Mouse (Mus musculus): ENCODE data around the gene Zbtb43. TPM values are rescaled to one million over a fixed set of nuclear protein-coding genes. Genes with fewer than 3 reads are reported as not detected.

Gene Zbtb43
- total RNA-seq, 2 experiments from 2014 or later, result 29.3 to 30.0 TPM

GRCm38 (mm10) chr2:33456696-33457095 lies 11.7 kb downstream of the Zbtb43 start:
- DNase-seq (ENCODE audit: low spot score in 2 of 2), result no peak
- intact Hi-C loops (cut with DNase I), result no loop called here

DNA sequence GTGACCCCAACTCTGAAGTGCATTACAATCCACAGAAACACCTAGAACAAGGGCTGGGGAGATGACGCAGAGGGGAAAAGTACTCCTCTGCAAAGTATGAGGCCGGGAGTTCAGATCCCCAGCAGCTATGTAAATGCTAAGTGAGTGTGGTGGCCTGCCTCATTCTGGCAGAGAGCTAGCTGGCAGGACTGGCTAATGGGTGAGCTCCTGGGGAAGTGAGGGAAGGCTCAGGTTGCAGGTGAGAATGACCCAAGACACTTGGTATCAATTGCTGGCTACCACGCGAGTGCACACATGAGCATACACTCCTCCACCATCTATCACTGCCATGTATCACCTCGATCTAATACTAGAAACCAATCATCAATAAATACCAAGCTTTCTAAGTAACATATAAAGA lies 12.1 kb downstream of the Zbtb43 start:
- no peak for DNase-seq (ENCODE audit: low spot score in 2 of 2)
- intact Hi-C loops (cut with DNase I), result no loop called here

- intact Hi-C loops (cut with DNase I), result no loop called here
- DNase-seq (ENCODE audit: low spot score in 2 of 2), result no peak
These were observed 13.0 kb downstream of the Zbtb43 start for GRCm38 (mm10) chr2:33455350-33455749.

- no peak for DNase-seq (ENCODE audit: low spot score in 2 of 2)
- intact Hi-C loops (cut with DNase I), result no loop called here
These were observed 13.5 kb downstream of the Zbtb43 start for GRCm38 (mm10) chr2:33454816-33455215.

DNA sequence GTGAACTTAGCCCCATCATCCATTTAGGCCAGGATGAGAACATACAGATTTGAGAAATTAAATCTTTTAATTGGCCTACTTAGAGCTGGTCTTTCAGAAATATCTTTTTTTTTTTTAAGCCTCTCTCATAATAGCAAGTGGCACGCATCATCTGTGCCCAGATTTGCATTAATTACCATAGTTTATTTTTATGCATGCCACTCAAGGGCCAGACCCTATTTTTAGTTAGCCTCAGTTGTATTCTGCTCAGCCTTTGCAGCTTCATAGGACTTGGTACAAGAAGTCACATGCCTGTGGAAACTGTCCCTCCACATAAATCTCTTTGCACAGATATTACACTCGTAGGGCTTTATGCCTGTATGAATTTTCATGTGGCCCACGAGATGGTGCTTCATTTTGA lies 14.9 kb downstream of the Zbtb43 start:
- intact Hi-C loops (cut with DNase I), result no loop called here
- peak in 1 of 2 experiments; percentile 80 for DNase-seq (ENCODE audit: low spot score in 2 of 2)

DNA sequence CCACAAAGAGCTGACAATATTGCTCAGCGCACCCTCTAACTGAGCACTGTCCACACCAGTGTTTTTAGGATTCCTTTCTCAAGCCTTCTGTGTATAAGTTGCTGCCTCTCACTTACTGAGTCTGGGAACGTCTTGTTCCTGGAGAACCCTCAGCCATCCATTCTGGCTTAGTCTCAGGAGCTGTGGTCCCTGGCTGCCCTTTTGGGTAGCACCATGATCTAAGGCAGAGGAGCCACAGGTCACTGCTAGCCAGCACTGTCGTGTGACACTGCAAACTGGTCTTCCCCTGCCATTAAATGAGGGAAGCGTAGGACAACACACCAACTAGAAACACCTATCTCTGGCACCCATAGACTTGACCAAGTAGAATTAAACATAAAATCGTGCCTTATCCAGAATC lies 15.6 kb downstream of the Zbtb43 start:
- DNase-seq (ENCODE audit: low spot score in 2 of 2), result no peak
- intact Hi-C loops (cut with DNase I), result no loop called here

- no peak for DNase-seq (ENCODE audit: low spot score in 2 of 2)
- intact Hi-C loops (cut with DNase I), result no loop called here
These were observed 16.2 kb downstream of the Zbtb43 start for GRCm38 (mm10) chr2:33452140-33452539.

- DNase-seq (ENCODE audit: low spot score in 2 of 2), result no peak
- intact Hi-C loops (cut with DNase I), result no loop called here
These were observed 17.1 kb downstream of the Zbtb43 start for GRCm38 (mm10) chr2:33451038-33451978.

DNA sequence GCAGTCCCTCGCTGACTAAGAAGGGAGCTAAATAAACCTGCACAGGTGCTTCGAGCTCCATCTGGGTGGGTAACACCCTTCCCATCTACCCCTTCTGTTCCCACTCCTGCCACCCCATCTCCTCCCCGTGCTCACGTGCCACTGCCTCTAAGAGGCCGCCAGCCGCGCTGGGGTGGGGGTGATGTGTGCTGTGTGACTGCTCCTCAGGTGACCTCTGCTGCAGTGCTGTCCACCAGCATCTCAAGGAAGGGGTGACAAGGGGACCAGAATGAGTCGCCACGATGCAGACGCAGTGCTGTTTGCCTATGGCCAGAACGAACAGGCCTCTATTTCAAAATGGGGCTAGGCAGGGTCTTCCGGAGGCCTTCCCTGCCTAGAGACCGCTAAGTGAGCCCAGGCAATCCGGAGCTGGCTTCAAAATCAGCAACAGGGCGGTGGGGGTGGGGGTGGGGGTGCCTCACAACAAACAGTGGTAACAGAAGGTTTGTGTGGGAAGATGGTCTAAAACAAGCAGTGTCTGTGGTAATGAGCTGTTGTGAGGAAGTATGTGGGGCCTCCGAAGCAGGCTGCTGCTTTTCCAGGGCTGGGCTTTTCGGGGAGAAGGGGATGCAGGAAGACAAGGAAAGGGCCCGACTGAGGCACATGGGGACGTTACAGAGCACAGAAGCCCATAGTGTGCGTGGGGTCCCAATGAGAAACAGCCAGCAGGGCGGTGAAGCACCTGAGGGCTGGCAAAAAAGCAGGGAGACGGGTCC lies 19.1 kb downstream of the Zbtb43 start:
- peak in 1 of 2 experiments; percentile 65 for DNase-seq (ENCODE audit: low spot score in 2 of 2)
- intact Hi-C loops (cut with DNase I), result no loop called here

DNA sequence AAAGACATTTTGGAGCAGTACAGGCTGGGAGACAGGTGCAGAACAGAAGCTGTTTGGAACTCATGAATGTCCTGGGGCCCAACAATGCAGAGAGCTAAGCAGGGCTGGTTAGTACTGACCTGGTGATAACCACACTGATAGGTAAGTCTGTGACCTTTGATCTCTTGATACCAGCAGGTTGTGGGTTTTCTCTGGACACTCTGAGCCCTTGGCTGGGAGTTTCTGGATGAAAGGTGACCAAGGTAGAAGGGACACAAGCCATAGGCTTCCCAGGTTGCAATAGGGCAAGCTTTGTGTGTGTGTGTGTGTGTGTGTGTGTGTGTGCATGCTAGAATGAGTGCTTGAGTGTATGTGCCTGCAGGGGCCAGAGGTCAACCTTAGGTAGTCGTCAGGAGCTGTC lies 21.6 kb downstream of the Zbtb43 start:
- no peak for DNase-seq (ENCODE audit: low spot score in 2 of 2)
- intact Hi-C loops (cut with DNase I), result no loop called here

GRCm38 (mm10) chr2:33445741-33446140 lies 22.6 kb downstream of the Zbtb43 start:
- DNase-seq (ENCODE audit: low spot score in 2 of 2), result no peak
- intact Hi-C loops (cut with DNase I), result no loop called here

- intact Hi-C loops (cut with DNase I), result no loop called here
- DNase-seq (ENCODE audit: low spot score in 2 of 2), result no peak
These were observed 23.5 kb downstream of the Zbtb43 start for GRCm38 (mm10) chr2:33444862-33445261.

GRCm38 (mm10) chr2:33444358-33444757 lies 24.0 kb downstream of the Zbtb43 start:
- intact Hi-C loops (cut with DNase I), result no loop called here

DNA sequence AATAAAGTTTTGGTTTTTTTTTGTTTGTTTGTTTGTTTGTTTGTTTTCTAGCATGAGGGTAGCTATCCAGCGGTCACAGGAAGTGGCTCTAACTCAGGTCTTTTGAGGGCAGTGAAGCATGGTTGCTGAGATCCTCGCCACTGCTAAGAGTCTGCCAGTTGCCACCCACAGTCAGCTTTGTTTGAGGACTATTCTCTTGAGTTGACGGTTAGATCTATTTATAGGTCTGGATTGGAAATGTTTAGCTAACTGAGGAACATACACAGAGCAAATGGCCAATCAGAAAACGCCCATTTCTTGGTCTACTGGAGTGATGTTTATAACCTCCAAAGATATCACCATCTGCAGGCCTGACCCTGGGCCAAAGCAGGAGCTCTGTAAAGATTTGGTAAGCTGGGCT lies 25.7 kb downstream of the Zbtb43 start:
- intact Hi-C loops (cut with DNase I), result no loop called here
- DNase-seq (ENCODE audit: low spot score in 2 of 2), result no peak

More at GRCm38 (mm10) chr2:33444358-33444757, 24.0 kb downstream of the Zbtb43 start:
- peak; percentile 85 to 95 for DNase-seq (ENCODE audit: low spot score in 2 of 2)

GRCm38 (mm10) chr2:33440893-33441292 lies 27.5 kb downstream of the Zbtb43 start:
- intact Hi-C loops (cut with DNase I), result no loop called here

GRCm38 (mm10) chr2:33439980-33440670 lies 28.2 kb downstream of the Zbtb43 start:
- intact Hi-C loops (cut with DNase I), result no loop called here
- DNase-seq (ENCODE audit: low spot score in 2 of 2), result no peak

More at GRCm38 (mm10) chr2:33440893-33441292, 27.5 kb downstream of the Zbtb43 start:
- DNase-seq (ENCODE audit: low spot score in 2 of 2), result peak; percentile 79 to 88

DNA sequence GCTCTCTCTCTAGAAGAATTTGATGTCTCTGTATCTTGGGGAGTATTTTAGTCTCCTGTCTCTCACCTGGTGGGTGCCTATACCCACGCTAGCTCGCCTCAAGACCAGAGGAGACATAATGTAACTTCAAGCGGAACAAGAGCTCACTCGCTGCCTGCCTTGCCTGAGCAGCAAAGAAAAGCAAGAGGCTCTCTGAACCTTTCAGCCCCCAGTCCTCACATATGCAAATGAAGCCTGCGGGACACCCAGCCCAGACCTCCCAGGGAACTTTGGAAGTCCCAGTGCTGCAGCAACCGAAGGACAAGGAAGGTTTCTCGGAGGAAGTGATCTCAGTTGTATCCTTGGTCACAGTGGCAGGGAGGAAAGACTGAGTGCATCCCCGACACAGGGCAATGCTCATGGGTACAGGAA lies 28.9 kb downstream of the Zbtb43 start:
- intact Hi-C loops (cut with DNase I), result no loop called here
- no peak for DNase-seq (ENCODE audit: low spot score in 2 of 2)

GRCm38 (mm10) chr2:33438377-33438776 lies 30.0 kb downstream of the Zbtb43 start:
- intact Hi-C loops (cut with DNase I), result no loop called here
- DNase-seq (ENCODE audit: low spot score in 2 of 2), result no peak

GRCm38 (mm10) chr2:33437184-33437583 lies 31.2 kb downstream of the Zbtb43 start:
- intact Hi-C loops (cut with DNase I), result no loop called here
- no peak for DNase-seq (ENCODE audit: low spot score in 2 of 2)

DNA sequence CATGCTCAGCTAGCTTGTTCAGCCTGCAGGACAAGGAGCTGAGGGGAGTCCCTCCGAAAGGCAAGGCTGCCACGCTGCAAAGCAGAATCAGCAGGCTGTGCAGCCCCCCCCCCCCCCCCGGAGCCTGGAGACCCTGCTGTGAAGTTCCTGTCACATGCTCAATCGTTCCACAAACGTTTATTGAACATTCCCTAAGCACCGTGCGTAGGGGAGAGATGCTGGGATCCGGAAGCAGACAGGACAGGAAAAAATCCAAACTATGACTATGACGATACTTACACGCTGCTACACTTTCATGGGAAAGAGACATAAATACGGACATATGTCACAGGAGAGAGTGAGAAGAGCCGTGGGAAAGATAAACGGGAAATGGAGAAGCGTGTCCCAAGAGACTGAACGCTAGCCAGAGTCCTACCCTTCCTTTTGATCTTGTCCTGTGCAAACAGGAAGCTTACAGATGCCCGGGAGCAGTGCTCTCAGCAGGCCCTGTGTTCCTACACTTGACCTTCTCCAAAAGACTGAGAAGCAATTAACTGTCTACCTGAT lies 32.3 kb downstream of the Zbtb43 start:
- no peak for DNase-seq (ENCODE audit: low spot score in 2 of 2)
- intact Hi-C loops (cut with DNase I), result no loop called here
